Mouse (Mus musculus) lung, postnatal 10 days (tissue): ENCODE data around the gene Fhit.
A peak's percentile ranks its signal among the peaks of the same experiment; 100 is the strongest.
"Not testable (repeated sequence)": the region's sequence is repeated elsewhere in the genome, so short reads cannot be mapped to it uniquely, and the experiment has no call there.

ENCODE experiments used
- DNase-seq: peaks from one replicate; pipeline ENCODE4 v3.0.0; 2021

The Fhit gene

DNA sequence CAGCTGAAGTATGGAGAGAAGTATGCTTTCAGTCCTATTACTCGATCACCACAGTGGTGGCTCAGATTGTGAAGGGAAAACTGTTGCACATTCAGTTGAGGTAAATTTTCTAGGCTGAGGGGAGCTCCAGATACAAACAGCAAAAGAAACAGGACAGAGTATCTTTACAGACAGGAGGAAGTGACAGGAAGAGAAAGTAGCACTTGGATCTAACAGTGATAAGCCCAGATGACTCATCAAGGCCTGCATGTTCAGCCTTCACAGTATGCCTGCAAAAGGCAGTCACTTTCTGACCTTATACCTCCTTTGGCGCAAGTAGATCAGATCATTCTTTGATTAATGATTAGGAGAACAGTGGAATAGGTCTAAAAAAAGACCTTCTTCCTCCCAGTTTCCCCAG, 1309.8 kb downstream of the Fhit start:
- DNase-seq, result no peak

- DNase-seq, result no peak
Measured at GRCm38 (mm10) chr14:9832290-9832689, 1329.5 kb downstream of the Fhit start.

DNA sequence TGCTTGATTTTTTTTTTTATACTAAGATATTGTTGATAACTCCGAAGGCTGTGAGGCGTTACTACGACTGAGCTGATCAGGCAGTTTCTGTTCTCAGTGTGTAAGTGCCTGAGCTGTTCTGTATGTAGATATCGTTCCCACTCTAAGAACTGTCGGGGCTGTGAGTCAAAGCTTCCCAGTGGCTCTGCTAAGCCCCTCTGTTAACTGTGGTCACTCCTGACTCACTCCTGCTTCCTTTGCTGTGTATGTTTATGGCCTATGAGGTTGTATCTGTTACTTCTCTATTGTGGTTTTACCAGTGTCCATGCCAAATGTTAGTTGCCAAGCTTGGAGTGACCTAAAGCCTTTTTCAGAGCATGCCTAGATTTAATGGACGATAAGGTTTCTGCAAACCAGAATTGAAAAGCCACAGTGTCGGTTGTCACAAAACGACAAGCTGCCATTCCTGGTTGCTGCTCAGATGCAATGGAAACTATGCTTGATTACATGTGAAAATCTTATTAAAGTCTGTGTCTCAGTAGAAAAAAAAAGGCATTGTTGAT, 1333.1 kb downstream of the Fhit start:
- not testable (repeated sequence) for DNase-seq

DNA sequence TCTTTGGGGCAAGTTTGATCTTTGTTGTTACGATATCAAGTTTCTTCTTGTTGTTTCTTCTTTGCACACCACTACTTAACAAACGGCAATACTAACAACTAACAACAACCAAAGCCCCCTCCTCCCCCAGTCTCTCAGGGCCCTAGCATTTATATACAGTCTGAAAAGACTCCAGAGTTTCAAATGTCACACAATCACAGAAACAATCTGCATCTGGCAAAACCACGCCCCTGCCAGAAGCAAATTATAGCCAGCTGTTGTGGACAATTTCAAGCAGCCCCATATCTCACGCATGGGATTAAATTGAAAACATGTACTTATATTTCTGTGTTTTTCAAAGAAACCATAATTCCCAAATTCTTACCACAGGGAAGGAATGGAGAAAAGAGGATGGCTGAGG, 1345.9 kb downstream of the Fhit start:
- no peak for DNase-seq

DNA sequence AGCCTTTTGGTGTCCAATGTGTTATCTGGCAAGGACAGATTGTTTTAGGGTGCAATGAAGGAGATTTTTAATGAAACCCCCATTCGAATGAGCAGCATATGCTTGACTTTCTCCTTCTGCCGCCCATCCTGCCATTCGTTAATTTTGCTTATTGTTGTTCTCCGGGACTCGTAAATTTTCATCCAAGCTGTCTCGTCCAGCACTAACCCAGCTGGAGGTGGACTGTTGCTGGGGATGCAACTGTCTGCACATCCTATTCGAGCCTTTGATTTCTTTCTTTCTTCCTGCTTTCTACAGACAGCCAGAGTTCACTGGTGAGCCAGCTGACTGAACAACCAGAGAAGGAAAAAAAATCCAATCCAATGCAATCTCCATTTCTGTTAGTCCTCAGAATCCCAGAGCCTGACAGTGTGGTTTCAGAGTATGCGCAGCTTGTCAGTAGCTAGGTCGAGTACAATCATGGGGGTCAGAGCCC, 1350.0 kb downstream of the Fhit start:
- no peak for DNase-seq

DNA sequence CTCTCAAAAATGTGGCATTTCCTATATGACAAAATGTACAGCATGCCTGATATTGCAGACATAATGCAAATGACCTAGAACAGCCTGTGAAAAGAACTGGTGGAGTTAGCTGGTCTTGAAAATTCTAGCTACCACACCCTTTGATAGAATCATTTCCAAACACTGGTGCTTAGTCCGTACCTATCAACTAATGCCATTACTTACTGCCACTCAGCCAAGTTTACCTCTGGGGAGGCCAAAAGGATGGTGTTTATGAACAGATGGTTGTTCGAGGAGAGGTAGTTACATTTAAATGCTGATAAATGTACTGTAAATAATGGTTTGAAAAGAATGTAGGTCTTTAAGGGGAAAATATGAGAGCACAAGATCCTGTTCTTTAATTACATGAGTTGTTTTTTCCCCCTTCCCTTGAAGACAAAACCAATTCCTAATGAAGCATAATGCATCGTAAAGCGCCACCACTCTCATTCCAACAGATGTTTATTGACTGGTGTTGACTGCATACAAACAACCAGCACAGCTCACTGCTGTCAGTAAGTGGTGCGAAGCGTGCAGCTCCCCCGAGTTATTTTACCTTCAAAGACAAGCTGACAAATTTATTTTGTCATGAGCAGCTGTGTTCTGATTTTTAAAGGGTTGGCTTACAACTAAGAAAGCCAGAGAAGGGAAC, 1350.5 kb downstream of the Fhit start:
- no peak for DNase-seq

DNA sequence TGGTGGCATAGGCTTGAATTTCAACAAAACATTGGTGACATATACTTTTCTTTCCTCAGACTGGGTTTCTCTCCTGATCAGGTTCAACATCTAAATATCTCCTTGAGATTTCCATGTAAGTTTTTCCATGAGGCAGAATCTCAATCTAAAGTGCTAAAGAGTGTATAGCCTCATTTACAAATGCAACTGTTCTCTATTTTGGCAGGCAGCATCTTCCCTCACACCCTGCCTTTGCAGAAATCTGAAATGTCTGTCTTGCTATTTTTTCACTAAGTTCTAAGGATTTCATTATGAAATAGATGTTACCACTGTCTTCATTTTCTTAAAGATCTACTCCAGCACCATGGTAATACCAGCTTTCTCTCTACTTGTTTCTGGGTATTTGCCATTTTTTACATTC, 1368.4 kb downstream of the Fhit start:
- DNase-seq, result no peak

DNA sequence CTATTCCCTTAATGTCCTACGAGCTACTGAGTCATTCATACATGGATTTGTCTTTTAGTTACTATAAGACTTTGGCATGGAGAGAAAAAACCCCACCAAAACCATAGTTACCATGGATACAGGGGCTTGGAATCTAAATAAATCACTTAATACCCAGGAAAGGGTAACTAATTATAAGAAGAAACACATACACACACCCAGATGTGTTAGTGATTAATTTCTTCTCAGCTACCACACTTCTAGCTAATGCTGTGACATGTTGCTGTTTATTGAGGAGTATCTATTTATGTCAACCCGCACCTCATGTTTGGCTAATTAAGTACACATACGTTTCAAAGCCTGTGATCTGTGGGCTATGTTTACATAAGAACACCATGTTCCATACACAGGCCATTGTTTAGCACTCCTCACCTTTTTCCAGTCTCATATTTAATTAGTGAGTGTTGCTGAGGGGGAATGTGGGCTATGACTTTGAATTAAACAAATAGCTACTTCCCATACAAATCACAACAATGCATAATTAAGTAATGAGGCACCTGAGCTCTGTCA, 1373.4 kb downstream of the Fhit start:
- no peak for DNase-seq

- no peak for DNase-seq
Measured at GRCm38 (mm10) chr14:9787389-9787788, 1374.4 kb downstream of the Fhit start.

DNA sequence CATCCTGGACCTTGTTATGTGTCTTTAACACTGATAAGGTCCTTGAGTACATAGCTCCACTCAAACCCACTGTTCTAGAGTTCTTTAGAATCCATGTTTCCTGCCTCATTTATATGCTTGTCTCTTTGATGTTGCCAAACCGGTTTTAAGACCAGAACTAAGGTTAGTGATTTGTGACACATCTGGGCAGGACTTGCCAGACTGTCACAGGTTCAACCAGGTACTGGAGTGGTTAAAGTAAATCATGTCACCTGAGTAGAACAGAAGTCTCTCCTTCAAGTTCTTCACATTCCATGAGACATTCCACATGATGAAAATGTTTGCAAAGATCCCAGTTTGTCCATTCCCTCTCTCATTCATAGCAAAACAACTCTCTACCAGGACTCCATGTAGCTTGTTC, 1376.0 kb downstream of the Fhit start:
- no peak for DNase-seq

- no peak for DNase-seq
Measured at GRCm38 (mm10) chr14:9751341-9751740, 1410.5 kb downstream of the Fhit start.

GRCm38 (mm10) chr14:9748709-9749108, 1413.1 kb downstream of the Fhit start:
- DNase-seq, result no peak

DNA sequence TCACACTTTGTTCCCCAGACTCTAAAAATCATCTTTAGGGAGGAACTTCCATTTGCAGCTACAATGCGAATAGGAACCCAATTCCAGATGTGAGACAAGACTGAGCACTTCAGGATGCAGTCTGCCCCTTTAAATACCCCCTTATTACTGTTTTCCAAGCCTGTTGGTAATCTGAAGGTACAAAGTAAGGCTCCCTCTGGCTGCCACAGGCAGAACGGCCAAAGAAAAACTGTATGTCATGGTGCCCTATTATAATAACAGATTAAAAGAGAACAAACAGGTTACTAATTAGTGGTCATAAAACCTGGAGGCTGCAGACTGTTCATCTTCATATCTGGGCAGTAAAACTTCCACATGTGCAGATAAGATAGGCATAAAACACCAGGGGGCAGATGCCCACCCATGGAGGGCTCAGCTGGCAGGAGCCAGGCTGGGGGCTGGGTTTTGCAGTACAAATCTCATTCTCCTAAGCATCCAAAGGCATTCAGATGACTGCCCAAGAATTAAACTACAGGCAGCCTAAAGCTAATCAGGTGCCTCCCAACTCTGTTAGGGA, 1439.8 kb downstream of the Fhit start:
- no peak for DNase-seq

DNA sequence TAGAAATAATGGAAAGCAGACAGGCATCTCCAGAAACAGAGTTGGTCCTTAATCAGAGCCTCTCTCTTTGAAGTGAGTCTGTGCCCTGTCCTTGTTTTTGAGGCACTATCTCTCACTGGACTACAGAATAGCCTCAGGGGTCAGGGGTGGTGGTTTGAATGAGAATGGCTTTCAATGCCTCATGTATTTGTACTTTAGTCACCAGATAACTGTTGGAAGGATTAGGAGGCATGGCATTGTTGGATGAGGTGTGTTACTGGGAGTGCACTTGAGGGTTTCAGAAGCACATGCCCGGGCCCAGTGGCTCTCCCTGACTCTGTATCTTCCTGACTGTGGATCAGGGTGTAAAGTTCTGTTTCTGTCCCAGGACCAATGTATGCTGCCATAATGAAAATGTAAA, 1463.2 kb downstream of the Fhit start:
- no peak for DNase-seq

DNA sequence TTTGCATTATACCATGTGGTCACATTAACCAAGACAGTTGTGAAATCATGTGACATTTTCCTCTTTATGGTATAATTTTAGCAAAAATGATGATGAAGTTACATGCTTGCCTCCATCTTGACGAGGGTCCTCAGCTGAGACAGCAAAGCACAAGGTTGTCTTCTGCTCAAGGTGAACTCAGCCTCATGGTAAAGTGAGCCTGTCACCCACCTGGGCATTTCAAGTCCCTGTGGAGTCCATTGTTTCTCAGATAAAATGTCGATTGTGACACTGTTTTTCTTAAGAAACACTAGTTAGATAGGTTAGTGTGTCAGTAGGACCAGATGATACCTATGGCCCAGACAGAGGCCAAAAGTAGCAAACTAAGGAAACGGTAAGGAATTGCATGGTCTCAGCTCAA, 1464.7 kb downstream of the Fhit start:
- DNase-seq, result no peak

GRCm38 (mm10) chr14:9696004-9696403, 1465.8 kb downstream of the Fhit start:
- no peak for DNase-seq

DNA sequence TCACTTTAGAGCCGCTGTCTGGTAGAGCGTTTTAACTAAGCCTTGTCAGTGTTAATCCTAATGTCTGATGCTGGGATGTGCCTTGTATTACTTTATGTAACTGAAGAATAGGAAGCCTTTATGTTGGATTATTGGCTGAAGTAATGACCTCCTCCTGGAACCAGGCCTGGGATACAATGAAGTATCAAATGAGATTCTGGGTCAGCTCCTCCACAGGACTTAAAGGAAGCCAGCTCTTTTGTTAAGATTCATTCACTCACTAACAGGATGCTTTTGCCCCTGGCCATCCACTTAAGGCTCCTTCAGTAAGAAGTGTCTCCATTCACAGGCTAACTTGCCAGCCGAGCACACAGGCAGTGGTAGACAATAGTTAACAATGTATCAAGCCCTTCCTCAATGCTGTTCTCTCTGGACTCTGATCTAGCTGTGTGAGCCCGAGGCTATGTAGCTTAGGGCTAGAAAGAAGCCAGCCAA, 1466.6 kb downstream of the Fhit start:
- no peak for DNase-seq

- DNase-seq, result no peak
Measured at GRCm38 (mm10) chr14:9688664-9689257, 1473.1 kb downstream of the Fhit start.

- DNase-seq, result no peak
Measured at GRCm38 (mm10) chr14:9684362-9684761, 1477.5 kb downstream of the Fhit start.

DNA sequence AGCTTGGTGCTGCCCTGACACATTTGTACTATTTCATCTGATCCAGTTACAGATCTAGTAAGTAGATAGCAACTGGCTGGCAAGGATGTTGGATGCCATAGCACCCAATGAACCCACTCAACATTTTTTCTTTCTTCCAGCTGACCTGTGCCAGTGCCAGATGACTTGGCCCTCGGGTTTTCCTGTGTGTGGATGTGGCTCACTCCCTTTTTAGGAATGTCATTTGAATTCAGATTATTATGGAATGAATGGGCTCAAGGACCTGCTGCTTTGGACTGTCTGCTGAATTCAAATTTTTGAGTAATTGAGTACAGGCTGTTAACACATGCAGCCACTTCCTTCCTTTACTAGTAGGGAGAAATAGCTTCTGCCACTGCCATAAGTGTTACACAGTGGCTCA, 1489.1 kb downstream of the Fhit start:
- DNase-seq, result peak; percentile 3

DNA sequence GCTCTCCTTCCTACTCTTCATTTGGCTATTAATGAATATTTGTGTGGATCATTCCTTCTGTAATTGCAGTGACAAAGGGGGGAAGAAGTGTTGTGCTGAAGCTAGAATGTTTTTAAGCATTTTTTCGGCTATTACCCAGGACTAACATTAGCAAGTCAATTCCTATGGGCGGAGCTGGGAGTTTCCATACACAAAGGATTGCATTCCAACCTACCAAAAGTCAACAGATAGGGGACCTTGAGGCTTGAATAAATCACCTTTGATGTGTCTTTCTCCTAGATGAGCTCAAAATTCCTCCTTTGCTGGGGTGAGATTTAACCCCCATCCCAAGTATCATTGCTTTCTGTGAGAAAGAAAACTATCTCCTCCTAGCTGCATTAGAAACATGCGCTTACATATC, 1490.1 kb downstream of the Fhit start:
- no peak for DNase-seq

GRCm38 (mm10) chr14:9669766-9670165, 1492.1 kb downstream of the Fhit start:
- DNase-seq, result no peak

DNA sequence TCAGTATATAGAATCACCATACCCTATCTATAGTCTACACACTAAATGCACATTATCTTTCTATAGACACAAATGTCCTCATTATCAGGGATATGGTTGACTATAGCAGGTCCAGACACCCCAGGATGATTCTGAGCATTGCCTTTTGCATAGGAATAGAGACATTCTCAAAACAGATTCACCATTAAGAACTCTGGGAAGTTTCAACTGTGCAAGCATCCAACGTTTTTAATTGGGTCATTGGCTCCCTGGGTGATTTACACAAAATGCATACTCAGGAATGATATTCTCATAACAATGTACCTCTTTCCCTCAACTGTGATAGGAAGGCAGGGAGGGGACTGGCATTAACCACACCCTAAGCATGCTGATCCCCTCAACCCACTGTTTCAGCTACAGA, 1503.4 kb downstream of the Fhit start:
- no peak for DNase-seq

DNA sequence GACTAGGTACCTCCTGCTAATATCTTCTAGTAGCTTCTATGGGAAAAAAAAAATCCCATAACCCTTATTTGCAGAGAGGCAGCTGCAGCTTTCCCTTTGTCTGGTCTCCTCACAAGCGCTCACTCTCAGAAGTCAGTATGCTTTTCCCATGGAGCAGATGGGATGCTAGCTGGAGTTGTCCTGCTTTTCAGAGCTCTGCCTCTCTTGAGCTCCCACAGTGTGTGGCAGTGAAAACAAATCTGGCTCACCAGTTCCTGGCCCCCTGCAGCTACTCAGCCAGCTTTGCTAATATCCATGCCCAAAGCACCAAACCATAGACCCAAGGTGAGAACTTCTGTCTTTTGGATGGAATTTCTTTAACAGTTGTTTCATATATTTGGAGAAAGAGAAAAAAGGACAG, 1510.4 kb downstream of the Fhit start:
- DNase-seq, result no peak
